ENCODE assay signal across 21 mouse cellular contexts in the genomic region with DNA sequence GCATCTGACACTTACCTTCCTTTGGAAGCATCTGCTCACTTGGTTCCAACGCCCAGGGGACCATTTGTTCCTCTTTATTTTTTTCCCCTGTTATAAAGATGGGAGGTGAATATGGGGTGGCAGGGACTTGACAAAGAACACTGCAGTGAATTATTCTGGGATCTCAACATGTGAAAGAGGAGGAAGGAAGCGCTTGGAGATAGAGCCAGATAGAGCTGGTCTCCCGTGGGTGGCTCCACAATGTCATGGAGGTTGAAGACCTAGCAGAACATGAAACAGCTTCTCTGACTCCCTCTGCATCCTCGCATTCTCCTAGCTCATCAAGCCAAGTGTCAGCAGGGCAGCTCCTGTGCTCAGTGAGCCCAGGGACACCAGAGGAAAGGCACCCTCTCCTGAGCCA.
DNase-seq lines count a peak whose midpoint lies in the region; ATAC-seq lines count a peak whose summit lies in the region.
"Had no signal": no experiment of that assay in that cellular context is flagged by ENCODE, and none has a peak within 500 bp of the region (broad histone marks: within the 10 kb centered on the region; RNA-seq: fewer than 3 reads in every experiment).

No protein-coding gene starts in this region.

- no peaks in the 10 kb centered on the region for H3K27me3 ChIP-seq in forebrain, embryonic 15.5 days
- H3K27me3 ChIP-seq: CH12.LX; forebrain, embryonic 13.5 days; heart, embryonic 13.5 days; hindbrain, embryonic 12.5 days; Patski had no signal

- no peak overlapping the region for H3K4me3 ChIP-seq in forebrain, embryonic 15.5 days
- H3K4me3 ChIP-seq: embryonic facial prominence, embryonic 10.5 days; forebrain, embryonic 13.5 days; gastrocnemius, adult 2 months; heart, embryonic 13.5 days; hindbrain, embryonic 12.5 days had no signal

- intact Hi-C loops in heart, postnatal 14 days (cut with DNase I), result no loop called here
- intact Hi-C loops in left cerebral cortex, postnatal 14 days (cut with DNase I), result no loop called here
- intact Hi-C loops in left cerebral cortex, postnatal 36 days (cut with DNase I), result no loop called here

- H3K9me3 ChIP-seq in forebrain, embryonic 15.5 days, result no peaks in the 10 kb centered on the region
- H3K9me3 ChIP-seq: embryonic facial prominence, embryonic 10.5 days; forebrain, embryonic 13.5 days; heart, embryonic 13.5 days; hindbrain, embryonic 12.5 days had no signal

- H3K9ac ChIP-seq in forebrain, embryonic 15.5 days (replicated peaks), result no peak overlapping the region
- H3K9ac ChIP-seq: forebrain, embryonic 13.5 days; heart, embryonic 13.5 days; hindbrain, embryonic 12.5 days had no signal

- H3K4me1 ChIP-seq in forebrain, embryonic 15.5 days, result no peaks in the 10 kb centered on the region
- H3K4me1 ChIP-seq: embryonic facial prominence, embryonic 10.5 days; forebrain, embryonic 13.5 days; heart, embryonic 13.5 days; hindbrain, embryonic 12.5 days had no signal

- DNase-seq in heart, adult 11 months, result peak; percentile 81
- DNase-seq in heart, postnatal 14 days, result no peak
- peak; percentile 9 to 37 for DNase-seq in left cerebral cortex, adult 18-20 months (ENCODE audit: low spot score in 2 of 2)
- DNase-seq in left cerebral cortex, postnatal 14 days (ENCODE audit: low spot score in 2 of 2), result no peak
- DNase-seq in brain, adult 2 months (ENCODE audit: low read depth, low spot score), result peak; percentile 71
- DNase-seq in left cerebral cortex, postnatal 36 days (ENCODE audit: low spot score in 2 of 2), result peak; percentile 25 to 62
- DNase-seq: adrenal gland, postnatal 14 days; cerebellum, adult 18-20 months; cerebellum, adult 9-11 months; gastrocnemius, adult 2 months; gastrocnemius, postnatal 25 days; heart, postnatal 4 days had no signal

- H3K4me2 ChIP-seq in forebrain, embryonic 15.5 days (replicated peaks), result no peak overlapping the region
- H3K4me2 ChIP-seq: forebrain, embryonic 13.5 days; heart, embryonic 13.5 days; hindbrain, embryonic 12.5 days had no signal

- WGBS in forebrain, embryonic 15.5 days, result 85% methylated on average over 4 of the region's 4 CpGs

- H3K27ac ChIP-seq in forebrain, embryonic 15.5 days (replicated peaks), result no peak overlapping the region
- H3K27ac ChIP-seq: embryonic facial prominence, embryonic 10.5 days; forebrain, embryonic 13.5 days; gastrocnemius, adult 2 months; heart, embryonic 13.5 days; hindbrain, embryonic 12.5 days had no signal

- no peak for ATAC-seq in forebrain, embryonic 15.5 days (replicated peaks)
- ATAC-seq: activated CD4-positive, CD25-positive, alpha-beta regulatory T cell, adult 4 months; forebrain, embryonic 13.5 days; hindbrain, embryonic 16.5 days; Patski had no signal

- H3K36me3 ChIP-seq in forebrain, embryonic 15.5 days, result no peaks in the 10 kb centered on the region
- H3K36me3 ChIP-seq: embryonic facial prominence, embryonic 10.5 days; hindbrain, embryonic 12.5 days had no signal

Comparison
In these comparisons a context has a peak if more than half of its experiments do, and no peak if none do; other contexts are left out.
1. DNase-seq: peak in heart, adult 11 months (single experiment), left cerebral cortex, adult 18-20 months (2 of 2), brain, adult 2 months (single experiment) and left cerebral cortex, postnatal 36 days (2 of 2); none in heart, postnatal 14 days (0 of 2) and left cerebral cortex, postnatal 14 days (0 of 2).